ENCODE assay signal across 8 mouse cellular contexts in the genomic region with DNA sequence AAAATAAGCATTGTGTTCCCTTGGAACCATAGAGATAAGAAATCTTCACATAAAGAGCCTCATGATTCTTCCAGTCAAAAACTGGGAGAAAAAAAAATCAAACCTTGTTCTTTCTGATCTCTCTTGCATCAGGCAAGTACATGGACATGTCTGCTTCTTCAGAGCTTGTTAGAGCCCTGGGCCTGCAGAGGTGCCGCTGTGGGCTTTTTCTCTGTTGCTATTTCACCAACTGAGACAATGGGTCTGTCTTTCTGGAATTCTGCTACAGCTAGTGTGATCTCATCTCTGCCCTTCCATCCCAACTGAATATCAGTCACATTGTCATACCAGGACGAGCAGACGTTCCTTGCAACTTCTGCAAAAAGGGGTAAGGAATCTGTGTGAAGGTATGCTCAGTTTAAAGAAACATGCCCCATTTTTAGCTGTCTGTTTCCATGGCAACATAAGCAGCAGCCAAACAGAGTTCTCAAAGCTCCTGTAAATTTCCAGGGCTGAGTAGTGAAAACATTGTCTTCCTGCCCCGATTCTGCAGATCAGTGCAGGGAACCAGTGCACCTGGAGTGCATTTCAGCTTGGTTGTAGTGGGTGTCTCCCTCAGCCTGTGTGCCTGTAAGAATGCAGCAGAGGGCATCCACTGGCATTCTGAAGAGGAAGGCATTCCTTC.
DNase-seq lines count a peak whose midpoint lies in the region; ATAC-seq lines count a peak whose summit lies in the region.

No protein-coding gene starts in this region.

- H3K27me3 ChIP-seq in kidney, embryonic 14.5 days (ENCODE audit: control insufficient read depth, insufficient read depth, low read length), result no peaks in the 10 kb centered on the region
- H3K27me3 ChIP-seq in heart, embryonic 16.5 days (ENCODE audit: control insufficient read depth, insufficient read depth, low read length), result no peaks in the 10 kb centered on the region
- H3K27me3 ChIP-seq in limb, embryonic 13.5 days, result no peaks in the 10 kb centered on the region
- H3K27me3 ChIP-seq in stomach, embryonic 15.5 days (replicated peaks), result no peaks in the 10 kb centered on the region

- H3K4me1 ChIP-seq in kidney, embryonic 14.5 days (ENCODE audit: control insufficient read depth, insufficient read depth, low read length), result no peaks in the 10 kb centered on the region; the same call in 1 of the 2 replicates
- peaks cover 19% of the 10 kb centered on the region for H3K4me1 ChIP-seq in heart, embryonic 16.5 days (ENCODE audit: control insufficient read depth, insufficient read depth, low read length)
- peaks cover 30% of the 10 kb centered on the region for H3K4me1 ChIP-seq in limb, embryonic 13.5 days
- peaks cover 12% of the 10 kb centered on the region; the same call in 1 of the 2 replicates for H3K4me1 ChIP-seq in stomach, embryonic 15.5 days

- no peaks in the 10 kb centered on the region for H3K9me3 ChIP-seq in kidney, embryonic 14.5 days (ENCODE audit: control insufficient read depth, low read length)
- no peaks in the 10 kb centered on the region for H3K9me3 ChIP-seq in heart, embryonic 16.5 days (replicated peaks; ENCODE audit: control insufficient read depth, low read length)
- no peaks in the 10 kb centered on the region for H3K9me3 ChIP-seq in limb, embryonic 13.5 days
- no peaks in the 10 kb centered on the region for H3K9me3 ChIP-seq in stomach, embryonic 15.5 days

- no peak for ATAC-seq in kidney, embryonic 14.5 days (ENCODE audit: low FRiP score, low TSS enrichment)
- 0 out of 2 replicates have a peak, but pooled peaks have one; percentile 19 for ATAC-seq in heart, embryonic 16.5 days (replicated peaks; ENCODE audit: extremely low read depth, insufficient read depth, low FRiP score)
- ATAC-seq in limb, embryonic 13.5 days (ENCODE audit: low FRiP score, low read depth), result peak; percentile 72; the same call in 1 of the 2 replicates
- no peak for ATAC-seq in stomach, embryonic 15.5 days (ENCODE audit: insufficient read depth, low FRiP score, low read depth)
- ATAC-seq in megakaryocyte progenitor cell, adult 5-6 weeks (replicated peaks; ENCODE audit: poor library complexity), result no peak
- no peak for ATAC-seq in erythroblast, adult 5-6 weeks (replicated peaks; ENCODE audit: low FRiP score, poor library complexity, severe bottlenecking)

- peak overlapping the region; percentile 21; the same call in 1 of the 2 replicates for H3K27ac ChIP-seq in kidney, embryonic 14.5 days (ENCODE audit: low read depth, low read length)
- peak overlapping the region; percentile 46 for H3K27ac ChIP-seq in heart, embryonic 16.5 days (ENCODE audit: low read length)
- H3K27ac ChIP-seq in limb, embryonic 13.5 days, result peak overlapping the region; percentile 77
- H3K27ac ChIP-seq in stomach, embryonic 15.5 days, result peak overlapping the region; percentile 67; the same call in 1 of the 2 replicates

- no peak overlapping the region for H3K9ac ChIP-seq in kidney, embryonic 14.5 days (ENCODE audit: low read depth, low read length)
- no peak overlapping the region for H3K9ac ChIP-seq in heart, embryonic 16.5 days (ENCODE audit: low read length)
- no peak overlapping the region; the same call in 1 of the 2 replicates for H3K9ac ChIP-seq in limb, embryonic 13.5 days
- no peak overlapping the region for H3K9ac ChIP-seq in stomach, embryonic 15.5 days

- DNase-seq in kidney, adult 9 months, result no peak
- peak; percentile 52 for DNase-seq in brain, embryonic 18.5 days (ENCODE audit: low read depth, low spot score)

- no peaks in the 10 kb centered on the region; the same call in 1 of the 2 replicates for H3K36me3 ChIP-seq in kidney, embryonic 14.5 days (ENCODE audit: control insufficient read depth, insufficient read depth, low read length)
- no peaks in the 10 kb centered on the region for H3K36me3 ChIP-seq in heart, embryonic 16.5 days (ENCODE audit: control insufficient read depth, insufficient read depth)
- H3K36me3 ChIP-seq in limb, embryonic 13.5 days, result 0 out of 2 replicates have a peak, but pooled peaks cover 2% of the 10 kb centered on the region
- no peaks in the 10 kb centered on the region for H3K36me3 ChIP-seq in stomach, embryonic 15.5 days

- 42% methylated on average over 4 of the region's 4 CpGs for WGBS in kidney, embryonic 14.5 days
- WGBS in heart, embryonic 16.5 days, result 30% methylated on average over 4 of the region's 4 CpGs
- 33% methylated on average over 4 of the region's 4 CpGs for WGBS in limb, embryonic 13.5 days
- WGBS in stomach, embryonic 15.5 days, result 15% methylated on average over 4 of the region's 4 CpGs

- H3K4me2 ChIP-seq in kidney, embryonic 14.5 days (replicated peaks; ENCODE audit: low read depth, low read length), result no peak overlapping the region
- no peak overlapping the region for H3K4me2 ChIP-seq in heart, embryonic 16.5 days (ENCODE audit: low read depth, low read length)
- peak overlapping the region; percentile 37 for H3K4me2 ChIP-seq in limb, embryonic 13.5 days (replicated peaks)
- no peak overlapping the region for H3K4me2 ChIP-seq in stomach, embryonic 15.5 days

- no peak overlapping the region for H3K4me3 ChIP-seq in kidney, embryonic 14.5 days (ENCODE audit: low read length)
- no peak overlapping the region for H3K4me3 ChIP-seq in heart, embryonic 16.5 days (ENCODE audit: low read length)
- no peak overlapping the region for H3K4me3 ChIP-seq in limb, embryonic 13.5 days
- no peak overlapping the region for H3K4me3 ChIP-seq in stomach, embryonic 15.5 days (replicated peaks)

Comparison
In these comparisons a context has a peak if more than half of its experiments do, and no peak if none do; other contexts are left out.
1. ATAC-seq: peak in heart, embryonic 16.5 days (single experiment) and limb, embryonic 13.5 days (single experiment); none in kidney, embryonic 14.5 days (single experiment), stomach, embryonic 15.5 days (single experiment), megakaryocyte progenitor cell, adult 5-6 weeks (single experiment) and erythroblast, adult 5-6 weeks (single experiment).
2. H3K27ac ChIP-seq: peak in every context shown above with its lines; median percentile 77 in limb, embryonic 13.5 days; 67 in stomach, embryonic 15.5 days; 46 in heart, embryonic 16.5 days; 21 in kidney, embryonic 14.5 days.